Mouse (Mus musculus) telencephalon, adult 2 months (tissue): ENCODE results near the gene Gabbr2.
"Not testable (repeated sequence)": the region's sequence is repeated elsewhere in the genome, so short reads cannot be mapped to it uniquely, and the experiment has no call there.

Experiments used
- DNase-seq: peaks from one replicate; pipeline ENCODE4 v3.0.0-alpha.2; 2011; ENCODE audit warnings: low read depth, low spot score

The Gabbr2 gene

DNA sequence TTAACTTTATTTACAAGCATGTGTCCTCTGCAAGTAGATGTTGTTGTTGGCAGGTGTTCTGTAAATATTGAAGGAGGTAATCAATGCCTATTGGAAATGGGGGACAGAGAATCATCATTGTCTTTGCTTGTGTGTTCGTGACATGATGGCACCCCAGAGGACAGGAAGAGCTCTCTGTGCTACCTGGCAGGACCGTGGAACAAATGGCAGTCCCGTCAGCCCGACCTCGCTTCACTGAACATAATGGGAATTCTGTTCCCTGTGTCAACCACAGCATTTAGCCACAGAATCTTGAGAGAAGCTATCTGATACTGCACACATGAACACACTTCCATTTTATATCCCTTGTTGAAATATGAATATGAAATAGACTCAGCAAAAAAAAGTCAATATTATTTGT, 332.7 kb downstream of the Gabbr2 start:
- no peak for DNase-seq

DNA sequence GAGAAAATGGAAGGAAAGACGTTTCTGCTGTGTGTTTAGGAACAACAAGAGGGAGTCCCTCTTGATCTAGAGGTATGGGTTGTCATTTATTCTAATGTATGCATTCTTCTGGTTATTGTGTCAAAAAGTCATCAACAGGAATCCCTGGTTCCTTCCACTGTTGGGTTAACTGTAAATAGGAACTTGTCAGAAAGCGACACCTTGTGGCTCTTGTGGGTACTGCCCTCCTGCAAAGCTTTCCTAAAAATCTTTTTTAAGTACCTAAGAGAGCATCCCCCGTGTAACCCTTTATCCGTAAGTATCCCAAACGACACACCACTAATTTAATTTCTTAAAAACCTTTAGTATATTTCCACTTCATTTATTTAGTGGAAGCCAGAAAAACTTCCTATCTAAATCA, 334.6 kb downstream of the Gabbr2 start:
- DNase-seq, result peak; percentile 68

DNA sequence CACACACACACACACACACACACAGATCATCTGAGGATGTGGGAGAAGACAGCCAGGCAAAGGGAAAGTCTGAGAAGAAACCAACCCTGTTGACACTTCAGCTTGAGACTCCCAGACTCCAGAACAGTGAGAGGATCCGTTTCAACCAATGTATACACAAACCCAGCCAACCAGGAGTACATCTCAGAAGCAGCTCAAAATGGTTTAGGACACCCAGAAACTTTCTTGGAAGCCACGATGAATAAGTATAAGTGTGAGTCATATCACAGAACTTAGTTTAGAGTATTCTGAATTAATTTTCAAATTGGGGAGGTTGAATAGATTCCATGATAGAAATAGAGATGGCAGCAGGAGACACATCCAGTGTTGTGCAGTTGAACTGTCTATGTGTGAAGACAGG, 335.7 kb downstream of the Gabbr2 start:
- DNase-seq, result peak; percentile 58

DNA sequence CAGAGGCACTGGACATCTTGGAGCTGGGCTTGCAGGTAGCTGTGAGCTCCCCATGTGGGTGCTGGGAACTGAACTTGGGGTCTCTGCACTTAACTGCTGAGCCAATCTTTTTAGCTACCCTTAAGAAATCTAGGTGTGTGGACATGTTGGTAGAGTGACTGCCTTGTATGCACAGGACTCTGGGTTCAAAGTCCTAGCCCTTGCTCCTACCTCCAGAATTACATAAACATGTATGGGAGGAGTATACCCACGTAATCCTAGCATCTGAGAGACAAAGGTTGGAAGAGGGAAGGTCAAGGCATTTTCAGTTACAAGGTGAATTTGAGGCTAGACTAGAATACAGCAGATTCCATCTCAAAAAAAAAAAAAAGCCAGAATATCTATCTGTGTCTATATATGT, 336.4 kb downstream of the Gabbr2 start:
- no peak for DNase-seq

- DNase-seq, result peak; percentile 82
These were observed 341.5 kb downstream of the Gabbr2 start, which contains the start of gene Tbc1d2 for GRCm38 (mm10) chr4:46650086-46650753. Gene Tbc1d2 (minus strand): TSS chr4:46650209.

- no peak for DNase-seq
These were observed 342.5 kb downstream of the Gabbr2 start for GRCm38 (mm10) chr4:46649161-46649560.

GRCm38 (mm10) chr4:46643676-46644112, 348.0 kb downstream of the Gabbr2 start:
- no peak for DNase-seq

GRCm38 (mm10) chr4:46642924-46643675, 348.6 kb downstream of the Gabbr2 start:
- DNase-seq, result no peak

DNA sequence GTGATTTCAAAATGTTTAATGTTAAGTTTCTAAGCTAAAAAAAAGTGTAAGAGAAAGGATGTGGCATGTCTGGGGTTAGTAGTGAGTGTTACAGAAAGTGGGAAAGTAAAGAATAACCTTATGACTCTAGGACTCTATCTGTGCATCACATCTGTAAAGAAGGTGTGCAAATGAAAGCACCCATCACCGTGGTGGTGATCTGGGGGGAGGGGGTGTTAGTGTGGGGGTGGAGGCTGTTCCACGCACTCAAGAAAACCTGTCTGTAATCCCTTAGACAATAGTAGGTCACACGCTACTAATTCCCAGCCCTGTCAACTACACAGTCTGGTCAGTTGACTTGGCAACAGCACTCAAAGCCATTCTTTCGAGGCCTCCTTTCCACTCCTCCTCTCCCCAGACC, 350.4 kb downstream of the Gabbr2 start:
- no peak for DNase-seq

GRCm38 (mm10) chr4:46639866-46640265, 351.8 kb downstream of the Gabbr2 start:
- DNase-seq, result no peak

DNA sequence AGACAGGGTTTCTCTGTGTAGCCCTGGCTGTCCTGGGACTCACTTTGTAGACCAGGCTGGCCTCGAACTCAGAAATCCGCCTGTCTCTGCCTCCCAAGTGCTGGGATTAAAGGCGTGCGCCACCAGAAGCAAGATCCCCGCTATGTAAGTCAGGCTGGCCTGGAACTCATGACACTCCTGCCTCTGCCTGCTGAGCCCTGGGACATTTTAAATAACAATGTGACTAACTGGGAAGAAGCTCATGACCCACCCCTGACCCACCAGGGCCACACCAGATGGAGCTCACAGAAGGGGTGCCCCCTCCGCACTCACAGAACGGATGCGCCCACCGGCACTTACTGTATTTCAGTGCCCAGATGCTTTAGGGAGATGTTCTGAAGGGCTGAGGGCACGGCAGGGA, 354.4 kb downstream of the Gabbr2 start:
- not testable (repeated sequence) for DNase-seq

DNA sequence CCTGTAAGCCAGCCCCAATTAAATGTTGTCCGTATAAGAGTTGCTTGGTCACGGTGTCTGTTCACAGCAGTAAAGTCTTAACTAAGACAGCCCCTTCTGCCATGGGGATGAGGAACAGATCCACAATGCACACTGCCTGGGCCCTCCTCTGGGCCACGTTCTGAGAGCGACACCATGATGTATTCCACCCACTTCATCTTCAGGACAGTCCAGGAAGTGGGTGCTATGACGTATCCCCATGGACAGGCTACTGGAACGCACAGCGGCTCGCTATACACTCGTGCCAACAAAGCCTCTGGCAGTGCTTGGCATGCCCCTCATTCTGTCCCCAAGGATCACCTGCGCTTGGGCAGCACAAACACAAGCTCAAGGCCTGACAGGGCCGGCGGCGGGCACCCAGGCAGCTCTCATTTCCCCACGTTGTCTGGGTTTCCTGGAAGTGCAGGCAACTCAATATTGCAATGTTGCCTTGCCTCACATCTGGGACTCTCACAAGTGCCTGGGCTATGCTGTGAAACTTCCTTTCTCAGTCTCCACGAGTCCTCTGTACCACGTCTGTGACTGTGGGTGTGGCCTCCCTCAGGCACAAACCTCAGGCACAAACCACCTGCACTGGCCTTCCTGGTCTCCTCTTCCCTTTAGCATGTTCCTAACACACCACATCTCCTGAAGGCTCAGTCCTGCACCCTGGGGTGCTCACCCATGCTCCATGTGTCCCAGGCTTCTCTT, 355.8 kb downstream of the Gabbr2 start:
- DNase-seq, result no peak

GRCm38 (mm10) chr4:46634881-46635280, 356.8 kb downstream of the Gabbr2 start:
- DNase-seq, result no peak

GRCm38 (mm10) chr4:46633565-46633964, 358.1 kb downstream of the Gabbr2 start:
- DNase-seq, result not testable (repeated sequence)

GRCm38 (mm10) chr4:46632465-46632864, 359.2 kb downstream of the Gabbr2 start:
- no peak for DNase-seq

GRCm38 (mm10) chr4:46630390-46630789, 361.3 kb downstream of the Gabbr2 start:
- DNase-seq, result no peak

GRCm38 (mm10) chr4:46628873-46629272, 362.8 kb downstream of the Gabbr2 start:
- DNase-seq, result no peak

- DNase-seq, result no peak
These were observed 363.6 kb downstream of the Gabbr2 start for GRCm38 (mm10) chr4:46628081-46628480.

GRCm38 (mm10) chr4:46625101-46625500, 366.6 kb downstream of the Gabbr2 start:
- DNase-seq, result no peak

DNA sequence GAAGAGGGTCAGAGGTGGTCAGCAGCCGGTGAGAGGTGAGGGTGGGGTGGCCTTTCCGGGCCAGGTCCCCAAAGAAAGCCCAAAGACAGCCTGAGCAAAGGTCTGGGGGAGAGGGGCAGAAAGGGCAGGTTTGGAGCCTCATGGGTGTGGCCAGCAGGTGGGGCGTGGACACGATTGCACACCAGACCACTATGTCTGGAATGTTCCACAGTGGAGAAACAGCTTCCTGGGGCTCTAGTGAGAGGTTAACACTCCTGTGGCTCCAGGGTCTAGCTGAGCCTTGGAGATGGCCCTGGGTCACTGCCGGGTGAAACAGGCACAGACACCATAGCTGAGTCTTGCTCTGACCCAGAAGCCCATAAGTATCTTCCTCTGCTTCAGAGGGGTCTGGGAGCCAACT, 368.7 kb downstream of the Gabbr2 start:
- no peak for DNase-seq

GRCm38 (mm10) chr4:46620946-46621345, 370.7 kb downstream of the Gabbr2 start:
- DNase-seq, result no peak

DNA sequence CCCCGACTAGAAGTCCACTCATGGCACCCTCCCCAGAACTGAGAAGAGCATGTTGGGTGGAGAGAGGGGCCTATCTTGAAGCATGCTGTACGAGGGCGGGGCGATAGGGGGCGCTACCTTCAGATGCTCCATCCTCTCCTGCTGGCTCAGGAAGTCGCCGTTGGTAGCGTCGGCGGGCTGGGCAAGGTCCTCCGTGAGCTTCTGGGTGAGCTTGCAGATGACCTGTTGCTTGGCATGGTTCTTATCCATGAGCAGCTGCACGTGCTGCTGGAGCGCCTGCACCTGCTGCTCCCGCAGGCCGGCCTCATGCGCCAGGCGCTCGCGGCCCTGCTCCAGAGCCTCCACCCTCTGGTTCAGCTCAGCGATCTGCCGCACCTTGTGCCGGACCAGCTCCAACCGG, 371.3 kb downstream of the Gabbr2 start:
- DNase-seq, result no peak
